Mouse (Mus musculus): ENCODE data around the gene Mybpc3. TPM values are rescaled to one million over a fixed set of nuclear protein-coding genes. Genes with fewer than 3 reads are reported as not detected.

The Mybpc3 gene
- polyA plus RNA-seq, 1 experiment from 2014 or later = 0.44 TPM

DNA sequence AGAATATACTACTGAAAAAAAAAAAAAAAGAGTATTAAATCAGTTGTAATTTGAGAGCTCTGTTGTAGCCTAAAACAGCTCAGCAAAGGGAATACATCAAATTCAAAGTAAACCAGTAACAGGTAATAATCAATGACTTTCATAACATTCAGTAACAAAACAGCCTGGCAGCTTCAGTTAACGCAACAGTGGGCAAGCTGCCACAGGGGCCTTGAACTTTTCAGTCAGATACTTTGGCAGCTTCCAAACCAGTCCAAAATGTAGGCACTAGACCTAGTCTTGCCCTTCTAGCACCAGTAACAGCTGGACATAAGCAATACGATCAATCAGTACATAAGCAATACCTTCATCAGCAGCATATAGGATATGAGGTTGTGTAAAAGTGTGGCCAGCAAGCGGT, 36.1 kb downstream of the Mybpc3 start:
- no peak for ATAC-seq (ENCODE audit: low FRiP score, low TSS enrichment)
- Histone ChIP-seq H3K9me3 (ENCODE audit: low read length) (no peaks in the 10 kb centered on the region), H3K27ac (ENCODE audit: low read length) (no peak overlapping the region), H3K36me3 (ENCODE audit: insufficient read depth, low read length) (peaks cover 6% of the 10 kb centered on the region; the same call in 1 of the 2 replicates), H3K9ac (replicated peaks; ENCODE audit: low read length) (no peak overlapping the region), H3K4me1 (ENCODE audit: insufficient read depth, low read length) (no peaks in the 10 kb centered on the region), H3K4me2 (replicated peaks; ENCODE audit: low read depth, low read length) (no peak overlapping the region), H3K4me3 (ENCODE audit: low read length) (no peak overlapping the region), H3K27me3 (ENCODE audit: insufficient read depth, low read length) (no peaks in the 10 kb centered on the region)
- WGBS = 92% methylated on average over 3 of the region's 3 CpGs

DNA sequence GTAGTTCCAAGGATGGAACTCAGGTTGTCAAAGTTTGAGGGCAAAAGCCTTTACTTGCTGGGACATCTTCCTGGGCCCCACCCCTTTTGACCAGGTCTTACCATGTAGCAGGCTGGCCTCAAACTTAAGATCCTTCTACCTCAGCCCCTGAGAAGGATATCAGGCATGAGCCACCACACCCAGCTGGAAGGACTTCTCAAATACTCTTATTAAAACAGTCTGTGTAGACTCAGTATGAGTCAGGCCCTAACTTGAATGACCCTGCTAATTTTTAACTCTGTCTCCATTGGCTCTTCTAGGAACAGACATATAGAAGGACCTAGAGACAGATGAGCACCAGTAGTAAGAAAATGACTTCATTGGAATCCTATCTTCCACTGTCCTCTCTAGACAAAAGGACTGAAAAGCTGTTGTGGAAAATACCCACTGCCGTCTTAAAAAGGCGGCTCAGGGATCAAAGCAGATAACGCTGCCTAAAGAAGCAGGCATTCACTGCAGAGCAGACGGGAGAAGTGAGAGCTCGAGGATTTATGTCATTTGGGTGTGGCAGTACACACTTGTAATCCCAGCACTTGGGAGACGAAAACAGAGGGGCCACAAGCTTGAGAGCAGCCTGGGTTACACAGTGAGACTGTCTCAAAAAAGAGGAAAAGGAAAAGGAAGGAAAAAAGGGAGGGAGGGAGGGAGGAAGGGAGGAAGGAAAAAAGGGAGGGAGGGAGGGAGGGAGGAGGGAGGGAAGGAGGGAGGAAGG, 39.2 kb downstream of the Mybpc3 start:
- H3K4me3 ChIP-seq (ENCODE audit: low read length) = no peak overlapping the region
- no peak for ATAC-seq (ENCODE audit: low FRiP score, low TSS enrichment)
- H3K27ac ChIP-seq (ENCODE audit: low read length) = no peak overlapping the region
- no peaks in the 10 kb centered on the region for H3K27me3 ChIP-seq (ENCODE audit: insufficient read depth, low read length)
- peaks cover 6% of the 10 kb centered on the region; the same call in 1 of the 2 replicates for H3K36me3 ChIP-seq (ENCODE audit: insufficient read depth, low read length)
- H3K4me2 ChIP-seq (replicated peaks; ENCODE audit: low read depth, low read length) = no peak overlapping the region
- no peak overlapping the region for H3K9ac ChIP-seq (replicated peaks; ENCODE audit: low read length)
- 13% methylated on average over 6 of the region's 6 CpGs for WGBS
- no peaks in the 10 kb centered on the region for H3K9me3 ChIP-seq (ENCODE audit: low read length)
- H3K4me1 ChIP-seq (ENCODE audit: insufficient read depth, low read length) = no peaks in the 10 kb centered on the region

DNA sequence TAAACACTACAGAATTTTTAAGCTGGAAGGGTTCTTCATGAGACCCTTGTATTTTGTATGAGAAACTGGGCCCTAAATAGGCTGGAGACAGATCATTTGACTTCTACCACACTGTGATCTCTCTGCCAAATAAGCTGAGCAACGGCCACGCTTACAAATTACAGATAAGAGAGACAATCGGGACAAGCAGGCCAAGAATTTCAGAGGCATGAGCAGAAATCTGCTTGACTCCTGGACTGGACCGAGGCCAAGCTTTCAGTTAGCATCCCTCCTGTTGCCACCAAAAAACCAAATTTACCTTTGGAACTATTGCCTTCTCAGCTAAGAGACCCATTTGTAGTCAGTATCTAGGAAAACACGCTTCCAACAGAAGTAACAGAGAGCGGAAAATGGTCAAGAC, 42.6 kb downstream of the Mybpc3 start:
- WGBS = 79% methylated on average over 6 of the region's 6 CpGs
- H3K27ac ChIP-seq (ENCODE audit: low read length) = no peak overlapping the region
- H3K4me2 ChIP-seq (replicated peaks; ENCODE audit: low read depth, low read length) = no peak overlapping the region
- no peaks in the 10 kb centered on the region for H3K27me3 ChIP-seq (ENCODE audit: insufficient read depth, low read length)
- no peaks in the 10 kb centered on the region for H3K36me3 ChIP-seq (ENCODE audit: insufficient read depth, low read length)
- no peaks in the 10 kb centered on the region for H3K4me1 ChIP-seq (ENCODE audit: insufficient read depth, low read length)
- no peaks in the 10 kb centered on the region for H3K9me3 ChIP-seq (ENCODE audit: low read length)
- ATAC-seq (ENCODE audit: low FRiP score, low TSS enrichment) = no peak
- no peak overlapping the region for H3K9ac ChIP-seq (replicated peaks; ENCODE audit: low read length)
- no peak overlapping the region for H3K4me3 ChIP-seq (ENCODE audit: low read length)

DNA sequence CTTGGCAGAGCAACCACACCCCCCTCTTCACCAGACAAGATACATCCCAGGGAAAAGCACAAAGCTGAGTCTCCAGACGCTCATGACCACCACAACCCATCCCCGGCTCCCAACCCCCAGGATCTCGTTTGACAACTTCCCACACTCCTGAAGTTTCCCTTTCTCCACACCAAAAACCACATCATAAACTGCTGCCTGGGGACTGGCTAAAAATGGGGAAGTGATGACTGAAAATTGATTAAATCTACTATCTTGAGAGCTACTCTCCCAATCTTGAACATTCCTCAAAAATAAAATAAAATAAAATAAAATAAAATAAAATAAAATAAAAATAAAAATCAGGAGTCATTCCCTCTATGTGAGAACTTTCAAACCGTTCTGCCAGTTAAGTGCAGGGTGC, 45.0 kb downstream of the Mybpc3 start:
- H3K4me2 ChIP-seq (replicated peaks; ENCODE audit: low read depth, low read length) = no peak overlapping the region
- H3K36me3 ChIP-seq (ENCODE audit: insufficient read depth, low read length) = peaks cover 5% of the 10 kb centered on the region; the same call in 1 of the 2 replicates
- no peaks in the 10 kb centered on the region for H3K27me3 ChIP-seq (ENCODE audit: insufficient read depth, low read length)
- WGBS = 82% methylated on average over 4 of the region's 4 CpGs
- no peak overlapping the region for H3K27ac ChIP-seq (ENCODE audit: low read length)
- H3K9ac ChIP-seq (replicated peaks; ENCODE audit: low read length) = no peak overlapping the region
- ATAC-seq (ENCODE audit: low FRiP score, low TSS enrichment) = no peak
- no peaks in the 10 kb centered on the region for H3K9me3 ChIP-seq (ENCODE audit: low read length)
- H3K4me3 ChIP-seq (ENCODE audit: low read length) = no peak overlapping the region
- no peaks in the 10 kb centered on the region for H3K4me1 ChIP-seq (ENCODE audit: insufficient read depth, low read length)

DNA sequence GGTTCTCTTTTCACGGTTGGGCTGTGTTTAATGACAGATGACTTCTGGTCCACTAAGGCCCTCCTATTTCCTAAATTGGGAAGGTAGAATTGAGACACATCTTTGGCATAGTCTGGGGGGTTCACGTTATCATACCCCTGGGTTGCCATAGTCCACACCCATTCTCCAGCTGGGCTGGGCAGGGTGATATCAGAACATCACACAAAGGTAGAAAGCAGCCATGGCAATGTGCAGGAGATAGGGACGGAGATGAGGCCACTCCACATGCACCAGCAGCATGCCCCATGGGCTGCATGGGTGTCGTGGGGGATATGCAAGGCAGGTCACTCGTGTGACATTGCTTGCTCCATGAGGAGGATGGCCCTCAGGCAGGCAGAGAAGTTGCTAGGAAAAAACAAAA, 45.6 kb downstream of the Mybpc3 start:
- no peak overlapping the region for H3K27ac ChIP-seq (ENCODE audit: low read length)
- H3K4me2 ChIP-seq (replicated peaks; ENCODE audit: low read depth, low read length) = no peak overlapping the region
- no peaks in the 10 kb centered on the region for H3K4me1 ChIP-seq (ENCODE audit: insufficient read depth, low read length)
- H3K9ac ChIP-seq (replicated peaks; ENCODE audit: low read length) = no peak overlapping the region
- H3K27me3 ChIP-seq (ENCODE audit: insufficient read depth, low read length) = no peaks in the 10 kb centered on the region
- no peak overlapping the region for H3K4me3 ChIP-seq (ENCODE audit: low read length)
- peaks cover 5% of the 10 kb centered on the region; the same call in 1 of the 2 replicates for H3K36me3 ChIP-seq (ENCODE audit: insufficient read depth, low read length)
- ATAC-seq (ENCODE audit: low FRiP score, low TSS enrichment) = no peak
- H3K9me3 ChIP-seq (ENCODE audit: low read length) = no peaks in the 10 kb centered on the region
- 80% methylated on average over 5 of the region's 5 CpGs for WGBS

DNA sequence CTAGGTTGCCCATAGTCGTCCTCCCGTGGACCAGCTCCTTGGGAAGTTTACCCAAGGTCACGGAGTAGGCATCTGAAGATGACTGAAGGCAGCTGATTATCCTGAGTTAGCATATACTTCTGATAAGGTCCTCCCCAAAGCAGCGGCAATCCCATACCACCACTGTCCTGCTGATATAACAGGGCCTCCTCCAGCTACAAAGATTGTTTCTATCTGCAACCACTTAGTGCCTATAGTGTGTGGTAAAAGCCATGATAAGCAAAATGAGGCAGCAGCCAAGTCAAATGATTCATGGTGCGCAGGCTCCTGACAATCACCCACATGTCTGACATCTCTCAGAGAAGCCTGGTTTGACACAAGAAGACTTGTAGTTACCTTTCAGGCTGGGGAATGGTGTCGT, 47.0 kb downstream of the Mybpc3 start:
- H3K4me1 ChIP-seq (ENCODE audit: insufficient read depth, low read length) = no peaks in the 10 kb centered on the region
- no peak overlapping the region for H3K4me3 ChIP-seq (ENCODE audit: low read length)
- WGBS = 91% methylated on average over 6 of the region's 6 CpGs
- no peak overlapping the region for H3K4me2 ChIP-seq (replicated peaks; ENCODE audit: low read depth, low read length)
- H3K9me3 ChIP-seq (ENCODE audit: low read length) = no peaks in the 10 kb centered on the region
- no peaks in the 10 kb centered on the region for H3K27me3 ChIP-seq (ENCODE audit: insufficient read depth, low read length)
- H3K27ac ChIP-seq (ENCODE audit: low read length) = no peak overlapping the region
- peaks cover 5% of the 10 kb centered on the region; the same call in 1 of the 2 replicates for H3K36me3 ChIP-seq (ENCODE audit: insufficient read depth, low read length)
- H3K9ac ChIP-seq (replicated peaks; ENCODE audit: low read length) = no peak overlapping the region
- ATAC-seq (ENCODE audit: low FRiP score, low TSS enrichment) = no peak

DNA sequence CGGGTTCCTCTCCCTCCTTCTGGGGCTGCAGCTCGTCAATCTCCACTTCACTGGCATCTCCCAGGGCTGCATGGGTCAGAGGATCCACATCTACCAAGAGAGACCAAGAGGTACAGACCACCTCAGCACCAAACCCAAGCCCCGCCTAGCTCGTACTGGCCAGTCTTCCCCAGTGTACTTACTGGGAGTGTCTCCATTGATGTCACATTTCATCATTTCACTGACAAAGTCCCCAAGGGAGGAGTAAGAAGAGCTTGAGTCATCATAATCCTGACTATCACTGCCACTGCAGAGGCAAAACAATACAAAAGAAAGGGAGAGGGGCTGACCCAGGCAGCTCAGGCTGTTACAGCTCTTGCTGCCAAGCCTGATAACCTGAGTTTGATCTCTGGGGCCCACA, 49.7 kb downstream of the Mybpc3 start:
- Histone ChIP-seq H3K36me3 (ENCODE audit: insufficient read depth, low read length) (peaks cover 5% of the 10 kb centered on the region; the same call in 1 of the 2 replicates), H3K27ac (ENCODE audit: low read length) (no peak overlapping the region), H3K4me2 (replicated peaks; ENCODE audit: low read depth, low read length) (no peak overlapping the region), H3K9ac (replicated peaks; ENCODE audit: low read length) (no peak overlapping the region), H3K27me3 (ENCODE audit: insufficient read depth, low read length) (no peaks in the 10 kb centered on the region), H3K4me3 (ENCODE audit: low read length) (no peak overlapping the region), H3K4me1 (ENCODE audit: insufficient read depth, low read length) (no peaks in the 10 kb centered on the region), H3K9me3 (ENCODE audit: low read length) (no peaks in the 10 kb centered on the region)
- ATAC-seq (ENCODE audit: low FRiP score, low TSS enrichment) = no peak
- 61% methylated on average over 4 of the region's 4 CpGs for WGBS

DNA sequence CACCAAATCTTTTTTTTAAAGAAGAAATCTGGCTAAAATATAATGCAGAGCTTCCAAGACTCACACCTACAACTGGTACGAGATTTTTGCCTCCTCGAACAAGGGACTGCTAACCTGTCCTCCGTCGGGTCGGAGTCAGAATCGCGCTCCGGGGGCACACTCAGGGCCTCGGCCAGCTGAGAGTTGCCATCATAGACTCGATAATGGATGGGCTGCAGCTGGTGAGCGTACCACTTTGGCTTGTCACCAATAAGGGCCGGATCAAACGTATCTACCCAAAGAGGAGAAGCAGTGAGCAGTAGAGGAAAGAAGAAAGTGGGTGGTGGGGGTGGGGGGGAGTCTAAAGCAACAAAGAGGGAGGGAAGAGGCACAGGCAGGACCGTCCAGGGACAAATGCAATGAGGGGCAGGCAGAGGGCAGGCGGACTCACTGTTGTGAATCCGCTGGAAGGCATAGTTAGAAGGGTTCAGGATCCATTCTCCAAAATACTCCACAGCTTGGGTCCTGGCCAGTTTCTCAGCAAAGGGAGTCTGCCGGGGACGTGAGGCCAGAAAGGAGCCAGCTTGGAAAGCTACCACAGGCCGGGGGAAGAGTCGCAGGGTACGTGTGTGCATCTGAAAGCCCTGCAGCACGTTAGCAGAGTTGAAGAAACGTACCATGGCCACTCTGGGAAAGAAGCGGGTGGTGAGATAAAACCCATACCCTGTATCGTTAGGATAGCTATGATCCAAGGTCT, 51.8 kb downstream of the Mybpc3 start:
- no peaks in the 10 kb centered on the region for H3K4me1 ChIP-seq (ENCODE audit: insufficient read depth, low read length)
- no peaks in the 10 kb centered on the region for H3K27me3 ChIP-seq (ENCODE audit: insufficient read depth, low read length)
- no peak overlapping the region for H3K9ac ChIP-seq (replicated peaks; ENCODE audit: low read length)
- 86% methylated on average over 25 of the region's 25 CpGs for WGBS
- H3K4me2 ChIP-seq (replicated peaks; ENCODE audit: low read depth, low read length) = no peak overlapping the region
- no peak for ATAC-seq (ENCODE audit: low FRiP score, low TSS enrichment)
- H3K36me3 ChIP-seq (ENCODE audit: insufficient read depth, low read length) = peaks cover 5% of the 10 kb centered on the region; the same call in 1 of the 2 replicates
- no peak overlapping the region for H3K27ac ChIP-seq (ENCODE audit: low read length)
- H3K4me3 ChIP-seq (ENCODE audit: low read length) = no peak overlapping the region
- no peaks in the 10 kb centered on the region for H3K9me3 ChIP-seq (ENCODE audit: low read length)

DNA sequence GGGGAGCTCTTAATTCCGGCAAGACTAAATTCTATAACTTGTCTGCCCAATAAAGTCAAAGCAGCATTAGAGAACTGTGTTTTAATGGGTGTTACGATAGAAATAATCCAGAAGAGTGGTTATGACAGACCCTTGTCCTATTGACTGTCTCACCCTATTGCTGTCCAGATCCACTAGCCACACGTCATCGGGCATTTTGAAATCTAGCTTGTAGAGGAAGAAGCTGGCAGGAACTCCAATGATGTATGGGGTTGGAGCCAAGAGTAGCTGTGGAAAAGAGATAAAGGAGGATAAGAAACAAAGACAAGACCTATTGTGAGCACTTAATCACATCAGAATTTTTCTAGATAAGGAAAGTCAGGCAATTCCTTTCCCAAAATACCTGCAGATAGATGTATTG, 57.5 kb downstream of the Mybpc3 start:
- WGBS = 91% methylated on average over 4 of the region's 4 CpGs
- ATAC-seq (ENCODE audit: low FRiP score, low TSS enrichment) = no peak
- no peak overlapping the region for H3K27ac ChIP-seq (ENCODE audit: low read length)
- H3K4me3 ChIP-seq (ENCODE audit: low read length) = no peak overlapping the region
- H3K4me2 ChIP-seq (replicated peaks; ENCODE audit: low read depth, low read length) = no peak overlapping the region
- no peaks in the 10 kb centered on the region for H3K4me1 ChIP-seq (ENCODE audit: insufficient read depth, low read length)
- H3K27me3 ChIP-seq (ENCODE audit: insufficient read depth, low read length) = no peaks in the 10 kb centered on the region
- H3K9ac ChIP-seq (replicated peaks; ENCODE audit: low read length) = no peak overlapping the region
- H3K36me3 ChIP-seq (ENCODE audit: insufficient read depth, low read length) = 0 out of 2 replicates have a peak, but pooled peaks cover 4% of the 10 kb centered on the region
- H3K9me3 ChIP-seq (ENCODE audit: low read length) = no peaks in the 10 kb centered on the region

DNA sequence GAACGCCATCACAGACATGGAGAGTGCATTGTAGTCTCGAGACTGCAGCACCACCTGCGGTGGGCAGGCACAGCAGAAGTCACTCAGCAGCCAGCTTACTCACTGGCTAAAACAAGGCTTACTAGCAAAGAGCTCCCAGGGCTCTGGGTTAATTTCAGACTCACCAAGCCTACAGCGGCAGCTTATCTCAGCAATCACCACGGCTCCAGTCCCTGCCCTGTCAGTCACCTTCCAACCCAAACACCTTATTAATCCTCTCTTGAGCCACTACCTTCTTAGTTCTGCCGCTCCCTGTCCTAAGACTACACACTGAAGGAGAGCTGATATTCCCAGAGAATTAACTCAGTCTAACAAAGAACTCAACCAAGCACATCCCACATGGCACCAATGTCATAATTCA, 58.3 kb downstream of the Mybpc3 start:
- H3K9me3 ChIP-seq (ENCODE audit: low read length) = no peaks in the 10 kb centered on the region
- H3K36me3 ChIP-seq (ENCODE audit: insufficient read depth, low read length) = 0 out of 2 replicates have a peak, but pooled peaks cover 4% of the 10 kb centered on the region
- no peak overlapping the region for H3K9ac ChIP-seq (replicated peaks; ENCODE audit: low read length)
- H3K27me3 ChIP-seq (ENCODE audit: insufficient read depth, low read length) = no peaks in the 10 kb centered on the region
- no peak for ATAC-seq (ENCODE audit: low FRiP score, low TSS enrichment)
- no peak overlapping the region for H3K4me2 ChIP-seq (replicated peaks; ENCODE audit: low read depth, low read length)
- no peaks in the 10 kb centered on the region for H3K4me1 ChIP-seq (ENCODE audit: insufficient read depth, low read length)
- no peak overlapping the region for H3K4me3 ChIP-seq (ENCODE audit: low read length)
- no peak overlapping the region for H3K27ac ChIP-seq (ENCODE audit: low read length)
- 75% methylated on average over 6 of the region's 6 CpGs for WGBS
